In the genomic region with DNA sequence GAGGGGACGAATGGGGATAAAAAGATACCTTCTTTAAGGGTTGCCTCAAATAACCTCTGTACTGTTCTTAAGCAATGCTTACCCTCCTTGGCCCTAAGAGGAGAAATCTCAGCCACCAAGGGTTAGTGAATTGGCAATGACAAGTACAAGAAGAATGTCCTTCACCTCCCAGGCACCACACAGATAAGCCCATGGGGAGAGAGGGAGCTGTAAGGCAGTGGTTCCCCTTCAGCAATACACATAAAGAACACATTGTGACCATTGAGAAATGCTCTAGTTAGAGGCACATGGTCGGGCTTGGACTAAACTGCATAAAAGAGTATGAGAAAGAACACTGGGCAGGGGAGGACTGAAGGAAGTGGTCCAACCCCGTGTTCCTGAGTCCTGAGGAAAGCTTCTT, we compare ENCODE assay signal across 16 mouse cellular contexts.
"Had no signal": no experiment of that assay in that cellular context is flagged by ENCODE, and none has a peak within 500 bp of the region (broad histone marks: within the 10 kb centered on the region; RNA-seq: fewer than 3 reads in every experiment).

No protein-coding gene starts in this region.

- DNase-seq: gastrocnemius, postnatal 14 days; gastrocnemius, postnatal 36 days; heart, adult 18-20 months; heart, postnatal 10 days; heart, postnatal 4 days; kidney, adult 18-20 months; kidney, adult 8-10 months; kidney, postnatal 10 days; kidney, postnatal 25 days; kidney, postnatal 4 days; liver; liver, embryonic 13.5 days had no signal

- ATAC-seq: hindbrain, embryonic 16.5 days; inflammation-experienced regulatory T-cells, adult 6 months; intestine, embryonic 15.5 days; intestine, postnatal 0 days had no signal
